Mouse (Mus musculus) cerebellum, adult 9-10 months (tissue): ENCODE data around the gene Mterf4.

ENCODE experiments used
- DNase-seq: peaks from one replicate; pipeline ENCODE4 v3.0.0; 2022

The Mterf4 gene

GRCm38 (mm10) chr1:93257560-93257959 lies 48.2 kb downstream of the Mterf4 start:
- DNase-seq, result no peak

GRCm38 (mm10) chr1:93255761-93256160 lies 50.0 kb downstream of the Mterf4 start:
- no peak for DNase-seq

GRCm38 (mm10) chr1:93252586-93252985 lies 53.1 kb downstream of the Mterf4 start:
- no peak for DNase-seq
